Mouse (Mus musculus) intestine, postnatal 0 days (tissue): ENCODE measurements around the gene F2rl3. TPM values are rescaled to one million over a fixed set of nuclear protein-coding genes. Genes with fewer than 3 reads are reported as not detected.

Source experiments
- ATAC-seq: fragments of 200-750 bp; cut with Nextera tagmentation; 2 replicates; pipeline ENCODE4 v1.8.0; 2017; ENCODE audit warnings: mild to moderate bottlenecking, moderate TSS enrichment, moderate library complexity
- H3K27ac ChIP-seq: fragments of 300-500 bp; sonication (generic); 2 replicates; pipeline ENCODE4 v1.5.1; 2014; ENCODE audit warnings: mild to moderate bottlenecking, low read depth, low read length, moderate library complexity
- H3K27me3 ChIP-seq: fragments of 300-500 bp; sonication (generic); replicated peaks from 2 replicates; pipeline ENCODE4 v1.6.1; 2014; ENCODE audit warnings: low read length, mixed read lengths; ENCODE audit not compliant: control insufficient read depth, insufficient read depth
- H3K36me3 ChIP-seq: fragments of 300-500 bp; sonication (generic); 2 replicates; pipeline ENCODE4 v1.6.1; 2014; ENCODE audit warnings: mild to moderate bottlenecking, moderate library complexity; ENCODE audit not compliant: control insufficient read depth, insufficient read depth
- H3K4me1 ChIP-seq: fragments of 300-500 bp; sonication (generic); replicated peaks from 2 replicates; pipeline ENCODE4 v1.6.1; 2014; ENCODE audit warnings: antibody characterized with exemption, low read length, mixed read lengths; ENCODE audit not compliant: control insufficient read depth, insufficient read depth
- H3K4me2 ChIP-seq: fragments of 300-500 bp; sonication (generic); replicated peaks from 2 replicates; pipeline ENCODE4 v1.6.1; 2014; ENCODE audit warnings: low read depth, mild to moderate bottlenecking, moderate library complexity
- H3K4me3 ChIP-seq: fragments of 300-500 bp; sonication (generic); 2 replicates; pipeline ENCODE4 v1.5.1; 2014; ENCODE audit warnings: low read depth, low read length
- H3K9ac ChIP-seq: fragments of 300-500 bp; sonication (generic); 2 replicates; pipeline ENCODE4 v1.6.1; 2014; ENCODE audit warnings: mild to moderate bottlenecking, low read depth, low read length
- H3K9me3 ChIP-seq: fragments of 300-500 bp; sonication (generic); 2 replicates; pipeline ENCODE4 v1.6.1; 2016; ENCODE audit warnings: mixed run types; ENCODE audit not compliant: control insufficient read depth
- CTCF ChIP-seq: sonication (generic); IDR thresholded peaks from 2 replicates; pipeline ENCODE4 v1.5.1; 2016; ENCODE audit warnings: low read depth, mild to moderate bottlenecking, control low read depth, antibody characterized with exemption, moderate library complexity
- WGBS: fragments of 180-500 bp; shearing (Covaris S2); extraction: QIAGEN DNeasy Blood & Tissue Kit; methylation state at CpG from one replicate; pipeline ENCODE4 v1.1.7; 2014; 5-methylcytosine and 5-hydroxymethylcytosine counted together
- polyA plus RNA-seq: library from polyadenylated mRNA; unstranded; fragments of >200 nt; fragmentation: Nextera tagmentation; extraction: Ambion mirVana; gene quantifications from 2 replicates; pipeline ENCODE4 v1.2.1, GENCODE M21; 2015

The F2rl3 gene
- polyA plus RNA-seq, 1 experiment from 2014 or later: 2.4 TPM

- Histone ChIP-seq H3K27ac (0 out of 2 replicates have a peak overlapping the region, but pooled peaks have one; percentile 15), H3K4me2 (no peak overlapping the region), H3K36me3 (peaks cover 93% of the 10 kb centered on the region), H3K27me3 (no peaks in the 10 kb centered on the region), H3K4me1 (no peaks in the 10 kb centered on the region), H3K9ac (no peak overlapping the region), H3K9me3 (no peaks in the 10 kb centered on the region), H3K4me3 (no peak overlapping the region)
- TF ChIP-seq CTCF: no peak
- ATAC-seq: no peak
- WGBS: 85% methylated on average over 3 of the region's 3 CpGs
Observed at GRCm38 (mm10) chr8:72752289-72752688, 9.4 kb upstream of the F2rl3 start.

GRCm38 (mm10) chr8:72753165-72753564, 8.5 kb upstream of the F2rl3 start:
- Histone ChIP-seq H3K9me3 (no peaks in the 10 kb centered on the region), H3K4me1 (no peaks in the 10 kb centered on the region), H3K27ac (peak overlapping the region; percentile 15; the same call in 1 of the 2 replicates), H3K27me3 (no peaks in the 10 kb centered on the region), H3K9ac (no peak overlapping the region), H3K4me3 (no peak overlapping the region), H3K4me2 (no peak overlapping the region), H3K36me3 (peaks cover 93% of the 10 kb centered on the region)
- WGBS: 97% methylated on average over 9 of the region's 9 CpGs
- no peak for TF ChIP-seq CTCF
- no peak for ATAC-seq

GRCm38 (mm10) chr8:72753781-72754180, 7.9 kb upstream of the F2rl3 start:
- Histone ChIP-seq H3K36me3 (peaks cover 88% of the 10 kb centered on the region), H3K27me3 (no peaks in the 10 kb centered on the region), H3K4me1 (no peaks in the 10 kb centered on the region), H3K27ac (no peak overlapping the region), H3K4me2 (no peak overlapping the region), H3K4me3 (no peak overlapping the region), H3K9me3 (no peaks in the 10 kb centered on the region), H3K9ac (no peak overlapping the region)
- 89% methylated on average over 2 of the region's 2 CpGs for whole genome bisulfite sequencing
- ATAC-seq: no peak
- TF ChIP-seq CTCF: no peak

DNA sequence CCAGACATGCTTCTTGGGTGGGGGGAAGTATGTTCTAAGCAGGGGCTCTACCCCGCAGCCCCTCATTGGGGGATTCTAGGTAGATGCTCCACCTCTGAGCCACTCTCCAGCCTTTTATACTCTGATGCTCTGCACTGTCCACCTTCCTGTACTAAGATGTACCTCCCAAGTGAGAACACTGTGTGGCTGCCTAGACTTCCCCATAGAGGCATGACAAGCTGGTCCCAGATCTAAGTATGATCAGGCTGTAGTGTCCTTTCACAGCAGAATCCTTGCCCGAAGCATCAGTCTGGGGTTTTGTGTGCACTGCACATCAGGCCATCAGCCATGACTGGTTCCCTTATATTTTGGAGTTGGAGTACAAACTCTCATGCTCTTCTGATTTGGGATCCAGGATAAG, 5.6 kb upstream of the F2rl3 start:
- 98% methylated on average over 2 of the region's 2 CpGs for WGBS
- no peak overlapping the region for H3K4me3 ChIP-seq
- no peak overlapping the region for H3K27ac ChIP-seq
- ATAC-seq: no peak
- H3K36me3 ChIP-seq: peaks cover 70% of the 10 kb centered on the region
- no peaks in the 10 kb centered on the region for H3K9me3 ChIP-seq
- no peak for TF ChIP-seq CTCF
- no peaks in the 10 kb centered on the region for H3K27me3 ChIP-seq
- H3K9ac ChIP-seq: no peak overlapping the region
- no peak overlapping the region for H3K4me2 ChIP-seq
- H3K4me1 ChIP-seq: no peaks in the 10 kb centered on the region

- peaks cover 61% of the 10 kb centered on the region for H3K36me3 ChIP-seq
- no peak for ATAC-seq
Observed at GRCm38 (mm10) chr8:72756771-72757390, 4.8 kb upstream of the F2rl3 start.

DNA sequence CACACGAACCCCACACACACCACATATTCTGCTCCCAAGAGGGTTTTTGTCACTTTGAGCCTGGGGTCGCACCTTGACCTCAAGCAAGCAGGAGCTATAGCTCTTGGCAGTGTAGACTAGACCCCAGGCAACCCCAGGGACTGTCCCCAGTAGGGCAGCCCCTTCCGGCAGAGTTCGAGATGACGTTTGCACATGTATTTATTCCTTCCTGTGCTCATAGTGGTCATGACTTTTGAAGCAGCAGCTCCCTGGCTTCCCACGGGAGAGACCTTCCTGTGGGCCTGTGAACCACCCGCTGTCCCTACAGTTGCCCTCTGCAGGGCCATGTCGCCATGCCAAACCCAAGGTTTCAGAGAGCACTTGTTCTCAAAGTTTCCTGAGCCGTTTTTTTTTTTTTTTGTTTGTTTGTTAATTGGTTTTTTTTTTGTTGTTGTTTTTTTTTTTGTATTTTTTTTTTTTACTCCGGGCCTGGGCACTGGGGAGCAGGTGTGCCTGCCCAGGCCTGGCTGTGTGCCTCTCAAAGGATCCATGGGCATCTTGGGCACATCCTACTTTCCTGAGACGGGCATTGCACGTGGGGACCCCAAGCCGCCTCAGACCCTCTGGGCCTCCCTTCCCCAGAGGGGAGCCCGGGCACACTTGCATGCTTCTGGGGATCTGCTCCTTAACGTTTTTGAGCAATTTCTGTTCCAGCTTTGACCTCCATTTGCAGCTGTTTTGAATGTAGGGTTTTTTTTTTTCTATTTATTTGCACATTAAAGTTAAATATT, 4.1 kb upstream of the F2rl3 start:
- Histone ChIP-seq H3K9me3 (no peaks in the 10 kb centered on the region), H3K36me3 (peaks cover 54% of the 10 kb centered on the region), H3K4me3 (no peak overlapping the region), H3K4me1 (no peaks in the 10 kb centered on the region), H3K27me3 (no peaks in the 10 kb centered on the region), H3K9ac (no peak overlapping the region), H3K27ac (no peak overlapping the region), H3K4me2 (no peak overlapping the region)
- TF ChIP-seq CTCF: no peak
- no peak for ATAC-seq
- WGBS: 86% methylated on average over 15 of the region's 15 CpGs

More at GRCm38 (mm10) chr8:72756771-72757390, 4.8 kb upstream of the F2rl3 start:
- Histone ChIP-seq H3K27me3 (no peaks in the 10 kb centered on the region), H3K4me3 (no peak overlapping the region), H3K4me2 (no peak overlapping the region), H3K27ac (no peak overlapping the region), H3K9ac (no peak overlapping the region), H3K4me1 (no peaks in the 10 kb centered on the region), H3K9me3 (no peaks in the 10 kb centered on the region)
- no peak for TF ChIP-seq CTCF
- WGBS: 97% methylated on average over 35 of the region's 35 CpGs
